Mouse (Mus musculus): ENCODE measurements at regions not wholly inside any gene's neighbourhood (a gene's known extent, or its start where the extent isn't known, plus 50 kb on each side); places are given as distances from the start of the nearest gene placed in this dataset.
A peak's percentile ranks its signal among the peaks of the same experiment; 100 is the strongest.

- no peaks in the 10 kb centered on the region for H3K9me3 ChIP-seq (ENCODE audit: control insufficient read depth, insufficient read depth, low read depth, low read length)
- no peaks in the 10 kb centered on the region for H3K4me1 ChIP-seq (ENCODE audit: control insufficient read depth in 2 of 2, insufficient read depth in 2 of 2, low read length in 2 of 2, poor library complexity in 1 of 2)
- in situ Hi-C loops (cut with MboI; ENCODE audit: low sequenced_read_pairs in 2 of 2, unreplicated experiment in 2 of 2) = no loop called here
- H3K36me3 ChIP-seq (ENCODE audit: control insufficient read depth, insufficient read depth, low read length, poor library complexity, severe bottlenecking) = no peaks in the 10 kb centered on the region
- H3K27ac ChIP-seq (ENCODE audit: insufficient read depth, low read depth, low read length, poor library complexity, severe bottlenecking) = no peak overlapping the region
- TF ChIP-seq CHD2 (IDR thresholded peaks at IDR 0.05; ENCODE audit: low read depth, low read length) (no peak), ZC3H11A (IDR thresholded peaks at IDR 0.05; ENCODE audit: borderline replicate concordance, low read depth, low read length) (no peak), HCFC1 (IDR thresholded peaks at IDR 0.05; ENCODE audit: borderline replicate concordance, insufficient read depth, low read length) (no peak), ZNF384 (IDR thresholded peaks at IDR 0.05; ENCODE audit: low read depth, low read length) (no peak), MAFK (IDR thresholded peaks at IDR 0.05; ENCODE audit: insufficient read depth, low read depth, low read length) (no peak)
- H3K9ac ChIP-seq (ENCODE audit: insufficient read depth, low read depth, low read length, poor library complexity, severe bottlenecking) = no peak overlapping the region
- H3K4me3 ChIP-seq (ENCODE audit: insufficient read depth in 1 of 2, low read depth in 1 of 2, low read length in 2 of 2, poor library complexity in 1 of 2, severe bottlenecking in 1 of 2) = no peak overlapping the region
- DNase-seq (ENCODE audit: low read depth, low spot score) = no peak
Observed at GRCm38 (mm10) chr5:102123285-102123684, 53.6 kb upstream of the Wdfy3 start.

- Histone ChIP-seq H3K27ac (ENCODE audit: insufficient read depth, low read depth, low read length, poor library complexity, severe bottlenecking) (no peak overlapping the region), H3K9me3 (ENCODE audit: control insufficient read depth, insufficient read depth, low read depth, low read length) (no peaks in the 10 kb centered on the region), H3K9ac (ENCODE audit: insufficient read depth, low read depth, low read length, poor library complexity, severe bottlenecking) (no peak overlapping the region), H3K36me3 (ENCODE audit: control insufficient read depth, insufficient read depth, low read length, poor library complexity, severe bottlenecking) (no peaks in the 10 kb centered on the region), H3K4me1 (ENCODE audit: control insufficient read depth in 2 of 2, insufficient read depth in 2 of 2, low read length in 2 of 2, poor library complexity in 1 of 2) (no peaks in the 10 kb centered on the region), H3K4me3 (ENCODE audit: insufficient read depth in 1 of 2, low read depth in 1 of 2, low read length in 2 of 2, poor library complexity in 1 of 2, severe bottlenecking in 1 of 2) (no peak overlapping the region)
- peak; percentile 62 for DNase-seq (ENCODE audit: low read depth, low spot score)
- TF ChIP-seq CHD2 (IDR thresholded peaks at IDR 0.05; ENCODE audit: low read depth, low read length) = no peak
- TF ChIP-seq HCFC1 (IDR thresholded peaks at IDR 0.05; ENCODE audit: borderline replicate concordance, insufficient read depth, low read length) = no peak
- TF ChIP-seq ZC3H11A (IDR thresholded peaks at IDR 0.05; ENCODE audit: borderline replicate concordance, low read depth, low read length) = no peak
- TF ChIP-seq MAFK (IDR thresholded peaks at IDR 0.05; ENCODE audit: insufficient read depth, low read depth, low read length) = no peak
- TF ChIP-seq ZNF384 (IDR thresholded peaks at IDR 0.05; ENCODE audit: low read depth, low read length) = no peak
- in situ Hi-C loops (cut with MboI; ENCODE audit: low sequenced_read_pairs in 2 of 2, unreplicated experiment in 2 of 2) = no loop called here
Observed at GRCm38 (mm10) chr5:102126737-102127136, 57.0 kb upstream of the Wdfy3 start.

GRCm38 (mm10) chr5:102147991-102148390 is 78.3 kb upstream of the Wdfy3 start:
- H3K9ac ChIP-seq (ENCODE audit: insufficient read depth, low read depth, low read length, poor library complexity, severe bottlenecking) = peak overlapping the region; percentile 45; the same call in 1 of the 2 replicates
- no peak overlapping the region for H3K27ac ChIP-seq (ENCODE audit: insufficient read depth, low read depth, low read length, poor library complexity, severe bottlenecking)
- in situ Hi-C loops (cut with MboI; ENCODE audit: low sequenced_read_pairs in 2 of 2, unreplicated experiment in 2 of 2) = no loop called here
- H3K36me3 ChIP-seq (ENCODE audit: control insufficient read depth, insufficient read depth, low read length, poor library complexity, severe bottlenecking) = no peaks in the 10 kb centered on the region
- H3K4me3 ChIP-seq (ENCODE audit: insufficient read depth in 1 of 2, low read depth in 1 of 2, low read length in 2 of 2, poor library complexity in 1 of 2, severe bottlenecking in 1 of 2) = peak overlapping the region; percentile 24 to 26; a peak in 2 of 4 replicates
- no peak for TF ChIP-seq HCFC1 (IDR thresholded peaks at IDR 0.05; ENCODE audit: borderline replicate concordance, insufficient read depth, low read length)
- no peak for TF ChIP-seq CHD2 (IDR thresholded peaks at IDR 0.05; ENCODE audit: low read depth, low read length)
- no peak for TF ChIP-seq ZC3H11A (IDR thresholded peaks at IDR 0.05; ENCODE audit: borderline replicate concordance, low read depth, low read length)
- TF ChIP-seq ZNF384 (IDR thresholded peaks at IDR 0.05; ENCODE audit: low read depth, low read length) = no peak
- TF ChIP-seq MAFK (IDR thresholded peaks at IDR 0.05; ENCODE audit: insufficient read depth, low read depth, low read length) = no peak
- no peaks in the 10 kb centered on the region for H3K9me3 ChIP-seq (ENCODE audit: control insufficient read depth, insufficient read depth, low read depth, low read length)
- DNase-seq (ENCODE audit: low read depth, low spot score) = peak; percentile 47
- H3K4me1 ChIP-seq (ENCODE audit: control insufficient read depth in 2 of 2, insufficient read depth in 2 of 2, low read length in 2 of 2, poor library complexity in 1 of 2) = no peaks in the 10 kb centered on the region; a peak in 1 of 4 replicates

- peak; percentile 80; the same call in 1 of the 2 replicates for TF ChIP-seq ZC3H11A (IDR thresholded peaks at IDR 0.05; ENCODE audit: borderline replicate concordance, low read depth, low read length)
- no peak for TF ChIP-seq HCFC1 (IDR thresholded peaks at IDR 0.05; ENCODE audit: borderline replicate concordance, insufficient read depth, low read length)
- H3K4me3 ChIP-seq (ENCODE audit: insufficient read depth in 1 of 2, low read depth in 1 of 2, low read length in 2 of 2, poor library complexity in 1 of 2, severe bottlenecking in 1 of 2) = no peak overlapping the region
- H3K27ac ChIP-seq (ENCODE audit: insufficient read depth, low read depth, low read length, poor library complexity, severe bottlenecking) = no peak overlapping the region
- no peaks in the 10 kb centered on the region for H3K9me3 ChIP-seq (ENCODE audit: control insufficient read depth, insufficient read depth, low read depth, low read length)
- no peak overlapping the region for H3K9ac ChIP-seq (ENCODE audit: insufficient read depth, low read depth, low read length, poor library complexity, severe bottlenecking)
- DNase-seq (ENCODE audit: low read depth, low spot score) = peak; percentile 82
- no peaks in the 10 kb centered on the region for H3K36me3 ChIP-seq (ENCODE audit: control insufficient read depth, insufficient read depth, low read length, poor library complexity, severe bottlenecking)
- H3K4me1 ChIP-seq (ENCODE audit: control insufficient read depth in 2 of 2, insufficient read depth in 2 of 2, low read length in 2 of 2, poor library complexity in 1 of 2) = no peaks in the 10 kb centered on the region; a peak in 1 of 4 replicates
- in situ Hi-C loops (cut with MboI; ENCODE audit: low sequenced_read_pairs in 2 of 2, unreplicated experiment in 2 of 2) = no loop called here
Observed at GRCm38 (mm10) chr5:102149481-102150129, 79.9 kb upstream of the Wdfy3 start.
